Mouse (Mus musculus): ENCODE results near the gene Golga1.
"Not testable (repeated sequence)": the region's sequence is repeated elsewhere in the genome, so short reads cannot be mapped to it uniquely, and the experiment has no call there.

Gene Golga1

GRCm38 (mm10) chr2:39065400-39065987, at the start of gene Golga1:
TSS of gene Golga1 (minus strand) at chr2:39065541.
- peak; percentile 99 for ATAC-seq (ENCODE audit: insufficient number of reproducible peaks, low FRiP score, low TSS enrichment)

- ATAC-seq (ENCODE audit: insufficient number of reproducible peaks, low FRiP score, low TSS enrichment) = no peak
Observed at GRCm38 (mm10) chr2:39114093-39114492, 48.8 kb upstream of the Golga1 start.

- no peak for ATAC-seq (ENCODE audit: insufficient number of reproducible peaks, low FRiP score, low TSS enrichment)
Observed at GRCm38 (mm10) chr2:39110514-39110913, 45.2 kb upstream of the Golga1 start.

- ATAC-seq (ENCODE audit: insufficient number of reproducible peaks, low FRiP score, low TSS enrichment) = not testable (repeated sequence)
Observed at GRCm38 (mm10) chr2:39109712-39110111, 44.4 kb upstream of the Golga1 start.

GRCm38 (mm10) chr2:39099951-39100350, 34.6 kb upstream of the Golga1 start:
- not testable (repeated sequence) for ATAC-seq (ENCODE audit: insufficient number of reproducible peaks, low FRiP score, low TSS enrichment)

- ATAC-seq (ENCODE audit: insufficient number of reproducible peaks, low FRiP score, low TSS enrichment) = no peak
Observed at GRCm38 (mm10) chr2:39097993-39098392, 32.7 kb upstream of the Golga1 start.

- no peak for ATAC-seq (ENCODE audit: insufficient number of reproducible peaks, low FRiP score, low TSS enrichment)
Observed at GRCm38 (mm10) chr2:39091966-39092365, 26.6 kb upstream of the Golga1 start.

GRCm38 (mm10) chr2:39082706-39083105, 17.4 kb upstream of the Golga1 start:
- no peak for ATAC-seq (ENCODE audit: insufficient number of reproducible peaks, low FRiP score, low TSS enrichment)

- no peak for ATAC-seq (ENCODE audit: insufficient number of reproducible peaks, low FRiP score, low TSS enrichment)
Observed at GRCm38 (mm10) chr2:39070666-39071065, 5.3 kb upstream of the Golga1 start.

GRCm38 (mm10) chr2:39069096-39069495, 3.8 kb upstream of the Golga1 start:
- ATAC-seq (ENCODE audit: insufficient number of reproducible peaks, low FRiP score, low TSS enrichment) = no peak

GRCm38 (mm10) chr2:39064687-39065399, 498 bp downstream of the Golga1 start:
- peak; percentile 66; the same call in 1 of the 2 replicates for ATAC-seq (ENCODE audit: insufficient number of reproducible peaks, low FRiP score, low TSS enrichment)

- no peak for ATAC-seq (ENCODE audit: insufficient number of reproducible peaks, low FRiP score, low TSS enrichment)
Observed at GRCm38 (mm10) chr2:39048515-39048914, 16.8 kb downstream of the Golga1 start.

- no peak for ATAC-seq (ENCODE audit: insufficient number of reproducible peaks, low FRiP score, low TSS enrichment)
Observed at GRCm38 (mm10) chr2:39040215-39040614, 25.1 kb downstream of the Golga1 start.

GRCm38 (mm10) chr2:39031611-39032010, 33.7 kb downstream of the Golga1 start:
- ATAC-seq (ENCODE audit: insufficient number of reproducible peaks, low FRiP score, low TSS enrichment) = no peak

GRCm38 (mm10) chr2:39020004-39020403, 45.3 kb downstream of the Golga1 start:
- no peak for ATAC-seq (ENCODE audit: insufficient number of reproducible peaks, low FRiP score, low TSS enrichment)

GRCm38 (mm10) chr2:39016581-39016980, 48.8 kb downstream of the Golga1 start:
- no peak for ATAC-seq (ENCODE audit: insufficient number of reproducible peaks, low FRiP score, low TSS enrichment)

- no peak for ATAC-seq (ENCODE audit: insufficient number of reproducible peaks, low FRiP score, low TSS enrichment)
Observed at GRCm38 (mm10) chr2:39012768-39013279, 52.5 kb downstream of the Golga1 start.

GRCm38 (mm10) chr2:39011971-39012370, 53.4 kb downstream of the Golga1 start:
- no peak for ATAC-seq (ENCODE audit: insufficient number of reproducible peaks, low FRiP score, low TSS enrichment)

GRCm38 (mm10) chr2:39011264-39011663, 54.1 kb downstream of the Golga1 start:
- no peak for ATAC-seq (ENCODE audit: insufficient number of reproducible peaks, low FRiP score, low TSS enrichment)

GRCm38 (mm10) chr2:39010144-39010543, 55.2 kb downstream of the Golga1 start:
- ATAC-seq (ENCODE audit: insufficient number of reproducible peaks, low FRiP score, low TSS enrichment) = not testable (repeated sequence)

- ATAC-seq (ENCODE audit: insufficient number of reproducible peaks, low FRiP score, low TSS enrichment) = no peak
Observed at GRCm38 (mm10) chr2:39008954-39009365, 56.4 kb downstream of the Golga1 start.
